Comparison of ENCODE assay signal across 8 mouse cellular contexts in genomic region chr16:41745037-41745436, GRCm38 (mm10).
A peak's percentile ranks its signal among the peaks of the same experiment; 100 is the strongest.
DNase-seq lines count a peak whose midpoint lies in the region; ATAC-seq and TF ChIP-seq lines count a peak whose summit lies in the region.

No protein-coding gene starts in this region.

- peak overlapping the region; percentile 52; the same call in 1 of the 2 replicates for H3K27ac ChIP-seq in hindbrain, embryonic 13.5 days
- H3K27ac ChIP-seq in hindbrain, embryonic 10.5 days = no peak overlapping the region
- H3K27ac ChIP-seq in heart, embryonic 14.5 days (replicated peaks in 1 of 2; ENCODE audit: control insufficient read depth in 1 of 2, insufficient read depth in 1 of 2, low read depth in 2 of 2, low read length in 2 of 2) = no peak overlapping the region
- H3K27ac ChIP-seq in thymus, adult 2 months (ENCODE audit: control insufficient read depth, insufficient read depth, low read length) = no peak overlapping the region

- no peak for TF ChIP-seq POLR2A in thymus, adult 2 months (IDR thresholded peaks at IDR 0.05; ENCODE audit: control insufficient read depth, extremely low read depth, insufficient read depth, low read length, poor library complexity)

- no peak overlapping the region for H3K4me3 ChIP-seq in hindbrain, embryonic 13.5 days
- no peak overlapping the region for H3K4me3 ChIP-seq in hindbrain, embryonic 10.5 days
- H3K4me3 ChIP-seq in heart, embryonic 14.5 days (ENCODE audit: control insufficient read depth in 1 of 2, insufficient read depth in 1 of 2, low read depth in 1 of 2, low read length in 2 of 2) = no peak overlapping the region
- H3K4me3 ChIP-seq in thymus, adult 2 months (ENCODE audit: control insufficient read depth, insufficient read depth, low read length) = no peak overlapping the region

- no peak overlapping the region for H3K9ac ChIP-seq in hindbrain, embryonic 13.5 days
- H3K9ac ChIP-seq in heart, embryonic 14.5 days (ENCODE audit: low read length) = no peak overlapping the region

- no peak overlapping the region for H3K4me2 ChIP-seq in hindbrain, embryonic 13.5 days
- no peak overlapping the region for H3K4me2 ChIP-seq in heart, embryonic 14.5 days (ENCODE audit: low read length)

- H3K27me3 ChIP-seq in hindbrain, embryonic 13.5 days = no peaks in the 10 kb centered on the region
- H3K27me3 ChIP-seq in hindbrain, embryonic 10.5 days (ENCODE audit: insufficient read depth, poor library complexity, severe bottlenecking) = no peaks in the 10 kb centered on the region
- no peaks in the 10 kb centered on the region for H3K27me3 ChIP-seq in heart, embryonic 14.5 days (ENCODE audit: control insufficient read depth, insufficient read depth, low read length)
- H3K27me3 ChIP-seq in thymus, adult 2 months (ENCODE audit: control insufficient read depth, insufficient read depth, low read length) = no peaks in the 10 kb centered on the region

- H3K9me3 ChIP-seq in hindbrain, embryonic 13.5 days = no peaks in the 10 kb centered on the region
- H3K9me3 ChIP-seq in hindbrain, embryonic 10.5 days = no peaks in the 10 kb centered on the region
- H3K9me3 ChIP-seq in heart, embryonic 14.5 days (ENCODE audit: control insufficient read depth, low read length) = no peaks in the 10 kb centered on the region

- ATAC-seq in hindbrain, embryonic 13.5 days (ENCODE audit: low FRiP score) = no peak
- peak; percentile 61; the same call in 1 of the 2 replicates for ATAC-seq in heart, embryonic 14.5 days (ENCODE audit: insufficient number of reproducible peaks, insufficient read depth, low FRiP score, low read depth)

- no peak for TF ChIP-seq CTCF in thymus, adult 2 months (IDR thresholded peaks at IDR 0.05; ENCODE audit: borderline replicate concordance, control insufficient read depth, extremely low read depth, insufficient read depth, low read length, poor library complexity)

- DNase-seq in hindbrain, embryonic 10.5 days (ENCODE audit: low spot score) = no peak
- DNase-seq in cerebellum, adult 8-10 months = peak; percentile 93
- peak; percentile 34 to 52 for DNase-seq in kidney, postnatal 4 days
- peak; percentile 4 for DNase-seq in ovary, postnatal 10 days (ENCODE audit: low spot score)
- no peak for DNase-seq in T-cell, adult 2 months (ENCODE audit: low spot score)
- no peak for DNase-seq in thymus, adult 2 months

- H3K4me1 ChIP-seq in hindbrain, embryonic 13.5 days (replicated peaks) = peaks cover 7% of the 10 kb centered on the region
- 0 out of 2 replicates have a peak, but pooled peaks cover 3% of the 10 kb centered on the region for H3K4me1 ChIP-seq in hindbrain, embryonic 10.5 days (replicated peaks)
- no peaks in the 10 kb centered on the region for H3K4me1 ChIP-seq in heart, embryonic 14.5 days (ENCODE audit: control insufficient read depth in 2 of 2, insufficient read depth in 2 of 2, low read length in 2 of 2)
- no peaks in the 10 kb centered on the region for H3K4me1 ChIP-seq in thymus, adult 2 months (replicated peaks; ENCODE audit: control insufficient read depth, insufficient read depth, low read length)

- WGBS in hindbrain, embryonic 13.5 days = 58% methylated on average over 4 of the region's 4 CpGs
- 93% methylated on average over 4 of the region's 4 CpGs for WGBS in hindbrain, embryonic 10.5 days
- WGBS in heart, embryonic 14.5 days = 54% methylated on average over 4 of the region's 4 CpGs
- 61% methylated on average over 4 of the region's 4 CpGs for WGBS in thymus, adult 2 months

- no peaks in the 10 kb centered on the region for H3K36me3 ChIP-seq in hindbrain, embryonic 13.5 days
- H3K36me3 ChIP-seq in hindbrain, embryonic 10.5 days = no peaks in the 10 kb centered on the region
- H3K36me3 ChIP-seq in heart, embryonic 14.5 days (ENCODE audit: control insufficient read depth, insufficient read depth, low read length) = no peaks in the 10 kb centered on the region
- H3K36me3 ChIP-seq in thymus, adult 2 months (ENCODE audit: control insufficient read depth, insufficient read depth, low read length) = no peaks in the 10 kb centered on the region

Comparison
In these comparisons a context has a peak if more than half of its experiments do, and no peak if none do; other contexts are left out.
1. DNase-seq: peak in cerebellum, adult 8-10 months (single experiment), kidney, postnatal 4 days (2 of 2) and ovary, postnatal 10 days (single experiment); none in hindbrain, embryonic 10.5 days (single experiment), T-cell, adult 2 months (single experiment) and thymus, adult 2 months (single experiment).